Mouse (Mus musculus) telencephalon, adult 2 months (tissue): Measurements from ENCODE around the gene Iars.

ENCODE experiments used
- DNase-seq: peaks from one replicate; pipeline ENCODE4 v3.0.0-alpha.2; 2011; ENCODE audit warnings: low read depth, low spot score

The Iars gene

GRCm38 (mm10) chr13:49681351-49682232 is at the start of gene Iars:
Iars (plus strand) TSS chr13:49682100.
- DNase-seq = peak; percentile 97

DNA sequence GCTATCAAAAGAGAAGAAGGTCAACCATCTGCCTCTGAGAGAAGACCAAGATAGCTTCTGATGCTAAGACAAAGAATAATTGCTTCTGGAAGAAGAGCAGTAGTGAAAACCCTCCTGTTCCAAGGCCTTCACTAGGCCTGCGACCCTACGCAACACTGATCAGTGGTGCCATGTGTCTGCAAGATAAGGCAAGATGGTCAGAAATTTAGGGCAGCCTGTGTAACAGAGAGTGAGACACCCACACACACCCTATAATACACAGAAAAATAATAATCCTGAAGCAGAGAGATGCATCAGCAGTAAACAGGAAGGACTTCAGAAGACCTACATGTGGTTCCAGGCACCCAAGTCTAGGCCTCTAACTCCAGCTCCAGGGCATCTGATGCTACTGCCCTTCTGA is 41.9 kb upstream of the Iars start:
- no peak for DNase-seq

DNA sequence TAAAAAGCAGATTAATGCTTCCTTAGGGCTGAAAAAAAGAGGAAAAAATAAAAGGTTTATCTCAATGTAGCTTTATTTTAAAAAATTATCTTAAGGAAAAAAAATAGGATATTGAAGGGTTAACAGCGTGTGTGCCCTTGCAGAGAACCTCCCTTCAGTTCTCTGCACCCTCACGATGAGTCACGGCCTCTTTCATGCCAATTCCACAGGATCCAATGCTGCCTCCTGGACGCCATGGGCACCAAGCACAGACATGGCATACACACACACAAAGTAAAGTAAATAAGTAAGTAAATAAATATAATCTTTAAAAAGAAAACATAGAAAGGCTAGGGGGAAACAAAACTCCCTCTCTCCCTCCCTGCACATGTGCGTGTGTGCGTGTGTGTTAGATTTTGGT is 39.2 kb upstream of the Iars start:
- DNase-seq = no peak

GRCm38 (mm10) chr13:49643669-49644362 is 38.1 kb upstream of the Iars start:
- no peak for DNase-seq

GRCm38 (mm10) chr13:49644731-49645529 is 37.0 kb upstream of the Iars start:
- DNase-seq = peak; percentile 60

GRCm38 (mm10) chr13:49646019-49646418 is 35.9 kb upstream of the Iars start:
- no peak for DNase-seq

DNA sequence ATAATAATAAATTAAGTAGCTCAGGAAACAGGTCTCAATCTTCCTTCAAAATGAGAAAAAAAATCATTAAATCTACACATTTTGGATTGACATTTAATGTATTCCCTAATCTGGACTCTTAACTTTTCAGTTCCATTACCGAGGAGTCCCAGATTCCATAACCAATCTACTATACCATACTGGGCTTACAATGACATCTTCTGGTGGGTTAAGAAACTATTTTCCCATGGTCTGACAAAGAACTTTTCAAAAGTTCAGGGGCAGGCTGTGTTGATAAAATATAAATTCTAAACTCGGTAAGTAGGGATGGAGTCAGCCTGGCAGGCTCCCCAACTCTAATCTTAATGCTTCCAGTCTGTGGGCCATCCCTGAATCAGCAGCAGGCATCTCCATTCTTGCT is 30.8 kb upstream of the Iars start:
- no peak for DNase-seq

DNA sequence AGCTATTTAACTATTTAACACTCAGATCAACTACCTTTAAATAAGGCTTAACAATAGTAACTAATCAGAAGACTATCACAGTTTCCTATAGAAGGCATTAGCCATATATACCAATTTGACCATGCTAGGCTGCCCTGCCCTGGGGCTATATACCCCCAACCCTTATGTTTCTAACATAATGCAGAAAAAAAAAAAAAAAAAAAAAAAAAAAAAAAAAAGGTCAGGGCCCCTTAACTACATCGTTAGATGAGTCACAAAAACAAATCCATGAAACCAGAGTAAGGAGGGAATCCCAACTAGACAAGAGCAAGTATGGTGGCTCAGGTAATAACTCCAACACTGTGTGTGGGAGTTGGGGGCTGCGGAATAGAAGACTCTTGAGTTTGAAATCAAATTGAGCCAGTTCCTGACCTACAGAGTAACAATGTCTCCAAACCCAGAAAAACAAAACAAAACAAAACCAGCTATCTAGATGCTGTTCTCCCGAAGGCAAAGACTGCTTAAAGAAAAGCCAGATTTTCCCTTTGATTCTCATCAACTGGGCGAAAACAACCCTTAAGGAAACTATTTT is 30.0 kb upstream of the Iars start:
- DNase-seq = no peak

DNA sequence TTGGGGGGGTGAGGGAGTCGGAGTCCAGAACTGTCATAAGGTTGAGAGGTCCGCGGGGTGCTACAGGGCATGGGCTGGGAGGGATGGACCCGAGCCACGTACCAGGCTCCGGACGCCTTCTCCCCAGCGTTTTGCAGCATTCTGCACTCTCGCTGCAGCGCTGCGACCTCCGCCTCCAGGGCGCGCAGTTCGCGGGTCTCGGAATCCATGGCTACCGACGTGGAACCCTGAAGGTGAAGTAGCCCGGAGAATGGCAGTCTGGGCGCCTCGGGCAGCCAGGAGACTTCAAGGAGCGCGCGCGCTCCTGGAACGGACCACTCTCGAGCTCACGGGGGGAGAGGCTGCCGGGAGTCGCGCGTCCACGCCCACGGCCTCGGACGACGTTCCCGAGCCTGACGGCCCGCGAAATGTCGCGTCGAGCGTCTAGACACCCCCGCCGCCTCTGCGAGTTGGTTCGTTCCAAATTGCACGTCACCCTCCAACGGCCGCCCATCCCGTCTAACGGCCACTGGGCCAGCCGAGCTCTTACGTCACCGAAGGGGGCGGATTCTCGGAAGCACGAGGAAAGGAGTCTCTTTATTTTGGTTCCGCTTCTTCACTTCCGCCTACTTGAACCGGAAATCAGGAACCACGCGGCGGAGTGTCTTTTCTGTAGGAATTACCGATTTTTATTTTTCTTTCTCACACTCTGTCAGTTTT is 29.3 kb upstream of the Iars start, which contains the start of the genes Cenpp and Nol8:
Gene Cenpp (minus strand): TSS at position 305 of the 699 bp plus-strand sequence.
Gene Nol8 (plus strand): TSS at position 598 of the 699 bp plus-strand sequence.
- peak; percentile 99 for DNase-seq

- no peak for DNase-seq
These were observed 28.7 kb upstream of the Iars start for GRCm38 (mm10) chr13:49653180-49653541.

GRCm38 (mm10) chr13:49677793-49678192 is 4.1 kb upstream of the Iars start:
- no peak for DNase-seq

GRCm38 (mm10) chr13:49682233-49682846 is 440 bp downstream of the Iars start:
- DNase-seq = no peak

- DNase-seq = peak; percentile 24
These were observed 2.4 kb downstream of the Iars start for GRCm38 (mm10) chr13:49684266-49684665.

DNA sequence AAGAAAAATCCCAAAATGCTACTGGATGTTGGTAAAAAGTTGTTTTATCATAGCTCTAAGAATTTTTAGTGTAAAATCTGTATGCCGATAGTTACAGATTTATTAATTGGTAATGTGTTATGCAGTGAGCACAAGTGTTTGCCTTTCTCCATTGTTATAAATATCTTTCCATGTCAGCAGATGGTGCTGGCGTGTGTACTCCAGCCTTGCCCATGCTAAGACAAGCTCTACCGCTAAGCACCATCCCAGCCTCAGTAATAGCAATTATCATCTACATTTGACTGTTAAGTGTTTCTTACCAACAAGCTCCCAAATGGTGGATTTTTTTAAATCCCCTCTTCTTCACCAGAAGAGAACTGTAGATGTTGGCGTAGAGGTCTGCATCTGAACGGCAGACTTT is 9.2 kb downstream of the Iars start:
- no peak for DNase-seq

- DNase-seq = no peak
These were observed 21.4 kb downstream of the Iars start for GRCm38 (mm10) chr13:49703216-49703779.

- no peak for DNase-seq
These were observed 24.3 kb downstream of the Iars start for GRCm38 (mm10) chr13:49706032-49706690.

GRCm38 (mm10) chr13:49708311-49708710 is 26.4 kb downstream of the Iars start:
- no peak for DNase-seq

GRCm38 (mm10) chr13:49712047-49712721 is 30.3 kb downstream of the Iars start:
- no peak for DNase-seq

DNA sequence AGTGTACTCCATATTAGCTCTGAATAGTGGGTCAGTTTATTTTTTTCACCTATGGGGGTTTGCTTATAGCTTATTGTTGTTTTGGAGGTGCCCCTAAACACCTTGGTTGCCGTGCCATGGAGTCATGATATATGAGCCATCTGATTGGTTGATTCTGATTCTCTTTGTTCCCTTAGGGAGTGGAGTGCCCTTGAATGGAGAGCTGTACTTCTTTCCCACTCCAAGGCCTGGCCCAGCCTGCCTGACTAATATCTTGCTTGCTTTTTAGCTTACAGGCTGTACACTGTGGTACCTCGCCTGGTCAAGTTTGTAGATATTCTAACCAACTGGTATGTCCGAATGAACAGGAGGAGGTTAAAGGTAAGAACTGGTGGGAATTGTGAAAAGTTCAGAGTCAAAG is 37.4 kb downstream of the Iars start:
- DNase-seq = no peak
